Mouse (Mus musculus) brain, adult 2 months (tissue): ENCODE results near the gene Spata21.
"Not testable (repeated sequence)": the region's sequence is repeated elsewhere in the genome, so short reads cannot be mapped to it uniquely, and the experiment has no call there.

Source experiments
- DNase-seq: peaks from one replicate; pipeline ENCODE4 v3.0.0; 2011; ENCODE audit warnings: low read depth, low spot score

Spata21 gene

GRCm38 (mm10) chr4:141129190-141129710 is 41.1 kb downstream of the Spata21 start:
- DNase-seq, result no peak

- DNase-seq, result peak; percentile 86
Observed at GRCm38 (mm10) chr4:141130704-141131342, 42.7 kb downstream of the Spata21 start.

- DNase-seq, result no peak
Observed at GRCm38 (mm10) chr4:141131531-141132061, 43.5 kb downstream of the Spata21 start.

GRCm38 (mm10) chr4:141132191-141132590 is 44.1 kb downstream of the Spata21 start:
- DNase-seq, result no peak

GRCm38 (mm10) chr4:141133227-141133626 is 45.1 kb downstream of the Spata21 start:
- no peak for DNase-seq

- peak; percentile 12 for DNase-seq
Observed at GRCm38 (mm10) chr4:141134031-141134441, 45.9 kb downstream of the Spata21 start.

GRCm38 (mm10) chr4:141134751-141135530 is 46.8 kb downstream of the Spata21 start:
- DNase-seq, result peak; percentile 45

GRCm38 (mm10) chr4:141136126-141136525 is 48.0 kb downstream of the Spata21 start:
- no peak for DNase-seq

GRCm38 (mm10) chr4:141137740-141138139 is 49.6 kb downstream of the Spata21 start:
- not testable (repeated sequence) for DNase-seq

GRCm38 (mm10) chr4:141138425-141139115 is 50.4 kb downstream of the Spata21 start:
- peak; percentile 18 for DNase-seq

- peak; percentile 99 for DNase-seq
Observed at GRCm38 (mm10) chr4:141139116-141139970, 51.2 kb downstream of the Spata21 start, which contains the start of gene Szrd1. TSS of gene Szrd1 (minus strand) at chr4:141139775.

- not testable (repeated sequence) for DNase-seq
Observed at GRCm38 (mm10) chr4:141140354-141140753, 52.2 kb downstream of the Spata21 start.

- DNase-seq, result no peak
Observed at GRCm38 (mm10) chr4:141140967-141141366, 52.8 kb downstream of the Spata21 start.

- peak; percentile 82 for DNase-seq
Observed at GRCm38 (mm10) chr4:141142285-141142811, 54.2 kb downstream of the Spata21 start.

- DNase-seq, result not testable (repeated sequence)
Observed at GRCm38 (mm10) chr4:141145124-141145523, 57.0 kb downstream of the Spata21 start.

- no peak for DNase-seq
Observed at GRCm38 (mm10) chr4:141146491-141147033, 58.4 kb downstream of the Spata21 start.

- DNase-seq, result peak; percentile 95
Observed at GRCm38 (mm10) chr4:141147112-141148008, 59.2 kb downstream of the Spata21 start, which contains the start of gene Fbxo42. TSS of gene Fbxo42 (plus strand) at chr4:141147913.

- peak; percentile 30 for DNase-seq
Observed at GRCm38 (mm10) chr4:141148009-141148801, 60.1 kb downstream of the Spata21 start.
